Mouse (Mus musculus) CH12.LX (cell line): ENCODE results near the gene Plekha7.

Experiments used
- MAFK ChIP-seq: IDR thresholded peaks from 2 replicates; pipeline ENCODE4 v1.6.1; 2011; ENCODE audit warnings: low read length, improper control_type of control experiment; ENCODE audit not compliant: insufficient replicate concordance
- MYC ChIP-seq: IDR thresholded peaks from 2 replicates; pipeline ENCODE4 v1.6.1; 2011; ENCODE audit warnings: low read depth, mild to moderate bottlenecking, improper control_type of control experiment, low read length
- ZNF384 ChIP-seq: IDR thresholded peaks from 2 replicates; pipeline ENCODE4 v1.6.1; 2012; ENCODE audit warnings: low read depth, low read length, improper control_type of control experiment, inconsistent platforms

DNA sequence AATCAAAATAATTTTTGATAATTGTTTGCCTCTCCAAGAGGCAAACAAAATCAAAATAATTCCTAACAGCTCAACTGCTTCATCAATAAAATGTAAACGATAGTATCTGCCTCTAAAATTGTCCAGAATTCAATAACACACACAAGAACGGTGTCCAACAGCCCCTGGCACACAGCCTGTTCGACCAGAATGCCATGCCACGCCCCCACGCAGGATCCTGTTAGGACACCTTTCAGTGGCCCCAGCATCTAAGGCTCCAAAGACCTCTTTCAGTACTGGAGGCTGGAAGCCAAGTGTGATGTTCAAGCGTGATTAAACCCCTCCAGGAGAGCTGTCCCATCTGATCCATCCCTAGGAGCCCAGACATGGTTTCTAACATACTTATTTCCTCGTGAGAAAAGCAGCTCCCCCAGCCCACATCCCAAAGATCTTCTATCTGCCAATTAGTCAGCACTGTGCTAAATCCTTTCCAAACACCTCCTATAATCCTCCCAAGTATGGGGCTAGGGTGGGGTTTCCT is 73.8 kb downstream of the Plekha7 start:
- TF ChIP-seq MAFK (no peak), MYC (no peak), ZNF384 (no peak)
